Mouse (Mus musculus): ENCODE data around the gene Lrrc25.

Gene Lrrc25

DNA sequence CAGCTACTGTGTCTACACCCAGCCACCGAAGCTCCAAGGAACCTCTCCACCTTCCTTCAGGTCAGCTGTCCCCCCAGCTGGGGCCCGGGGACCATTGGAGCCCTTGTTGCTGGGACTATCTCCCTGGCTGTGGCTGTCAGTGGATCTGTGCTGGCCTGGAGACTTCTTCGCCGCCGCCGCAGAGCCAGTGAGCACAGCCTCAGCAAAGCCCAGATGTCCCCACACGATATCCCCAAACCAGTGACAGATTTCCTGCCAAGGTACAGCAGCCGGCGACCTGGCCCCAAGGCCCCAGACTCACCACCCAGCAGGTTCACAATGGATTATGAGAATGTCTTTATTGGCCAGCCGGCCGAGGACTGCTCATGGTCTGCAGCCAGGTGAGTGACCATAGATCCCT lies 2.0 kb downstream of the Lrrc25 start:
- DNase-seq, result no peak

DNA sequence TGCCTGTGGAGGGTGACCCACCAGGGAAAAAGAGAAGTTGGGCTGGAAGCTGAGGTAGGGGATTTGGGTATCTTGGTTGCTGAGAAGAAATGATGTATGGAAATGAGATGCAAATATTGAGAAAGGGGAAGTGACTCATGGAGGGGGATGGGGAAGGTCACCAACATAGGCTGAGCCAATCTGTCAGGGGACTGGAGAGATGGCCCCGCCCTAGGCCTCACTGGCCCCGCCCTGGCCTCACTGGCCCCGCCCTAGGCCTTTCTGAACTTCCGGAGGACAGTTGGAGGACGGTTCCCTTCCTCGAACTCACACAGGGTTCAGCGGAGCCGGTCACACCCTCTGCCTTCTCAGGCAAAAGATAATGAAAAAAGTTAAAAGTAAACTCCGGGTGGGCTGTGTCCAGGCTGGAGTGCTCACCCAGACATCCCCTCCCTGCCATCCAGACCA lies 3.0 kb downstream of the Lrrc25 start:
- DNase-seq, result no peak

DNA sequence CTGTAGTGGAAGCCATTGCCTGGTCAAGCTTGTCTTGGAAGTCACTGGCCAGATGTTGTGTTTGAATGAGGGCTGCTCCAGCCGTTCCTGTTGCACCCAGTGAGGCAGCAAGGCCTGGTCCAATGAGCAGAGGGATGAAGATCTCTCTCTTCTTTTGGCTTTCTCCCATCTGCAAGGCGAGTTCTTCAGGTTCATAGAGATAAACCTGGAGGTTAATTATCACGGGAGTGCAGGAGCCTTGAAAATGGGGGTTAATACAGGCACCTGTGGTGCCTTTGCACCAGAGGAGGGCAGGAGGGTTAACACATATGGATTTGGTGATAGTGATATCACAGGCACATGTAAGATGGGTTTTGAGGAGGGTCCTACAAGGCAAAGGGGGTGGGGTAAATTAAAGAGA lies 6.3 kb downstream of the Lrrc25 start:
- no peak for DNase-seq

DNA sequence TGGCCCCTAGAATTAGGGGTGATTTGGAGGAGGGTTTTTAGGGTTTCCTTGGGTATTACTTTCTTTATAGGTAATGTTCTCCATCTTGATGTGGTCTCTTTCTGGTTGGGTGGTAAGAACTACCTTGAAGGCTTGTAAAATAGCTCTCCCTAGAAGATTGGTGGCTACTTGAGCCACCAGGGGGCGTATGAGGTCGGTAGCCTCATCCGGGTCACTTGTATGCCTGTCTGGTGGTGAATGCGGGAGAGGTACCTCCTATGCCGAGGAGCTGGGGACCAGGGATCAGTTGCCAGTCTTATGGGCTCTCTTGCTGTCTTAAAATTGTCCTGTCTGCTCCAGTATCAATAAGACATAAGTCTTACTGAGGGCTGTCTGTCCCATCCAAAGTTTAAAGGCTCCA lies 9.1 kb downstream of the Lrrc25 start:
- DNase-seq, result no peak

DNA sequence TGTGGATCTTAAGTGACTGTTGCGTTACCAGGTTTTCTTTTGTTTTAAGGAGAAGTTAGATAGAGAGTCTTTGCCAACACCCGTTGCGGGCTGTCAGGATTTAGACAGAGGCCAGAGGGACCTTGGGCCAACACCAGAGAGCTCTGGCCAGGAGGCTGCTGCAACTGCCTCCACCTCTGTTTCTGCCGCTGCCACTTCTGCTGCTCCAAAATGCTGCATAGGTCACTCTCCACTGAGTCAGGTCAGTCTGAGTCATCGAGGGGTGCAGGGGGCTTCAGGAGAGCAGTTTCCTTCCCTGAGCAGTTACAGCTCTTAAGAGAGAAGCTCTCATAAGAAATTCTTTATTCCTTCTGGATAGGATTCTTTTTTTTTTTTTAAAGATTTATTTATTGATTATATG lies 11.1 kb downstream of the Lrrc25 start:
- DNase-seq, result no peak

DNA sequence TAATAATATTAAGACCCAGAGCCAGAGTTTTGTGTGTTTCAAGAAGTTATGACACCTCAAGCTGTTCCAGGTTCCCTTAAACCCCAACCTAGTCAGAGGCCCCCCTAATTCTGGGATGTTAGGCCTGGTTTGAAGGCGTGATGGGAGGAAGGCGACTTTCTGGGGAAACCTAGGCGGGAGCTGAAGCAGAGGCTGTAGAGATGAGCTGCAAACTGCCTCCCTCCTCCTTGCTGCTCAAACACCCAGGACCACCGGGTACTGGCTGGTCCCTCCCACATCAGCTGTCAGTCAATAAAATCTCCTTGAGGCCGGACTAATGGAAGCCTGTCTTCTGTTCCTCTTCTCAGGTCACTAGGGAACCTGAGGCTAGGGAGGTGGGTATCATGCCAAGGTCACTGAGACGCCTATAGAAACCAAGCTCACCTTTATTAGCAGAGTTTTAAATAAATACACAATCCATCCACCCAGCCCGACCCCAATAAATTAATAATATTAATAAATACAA lies 13.1 kb downstream of the Lrrc25 start:
- no peak for DNase-seq

DNA sequence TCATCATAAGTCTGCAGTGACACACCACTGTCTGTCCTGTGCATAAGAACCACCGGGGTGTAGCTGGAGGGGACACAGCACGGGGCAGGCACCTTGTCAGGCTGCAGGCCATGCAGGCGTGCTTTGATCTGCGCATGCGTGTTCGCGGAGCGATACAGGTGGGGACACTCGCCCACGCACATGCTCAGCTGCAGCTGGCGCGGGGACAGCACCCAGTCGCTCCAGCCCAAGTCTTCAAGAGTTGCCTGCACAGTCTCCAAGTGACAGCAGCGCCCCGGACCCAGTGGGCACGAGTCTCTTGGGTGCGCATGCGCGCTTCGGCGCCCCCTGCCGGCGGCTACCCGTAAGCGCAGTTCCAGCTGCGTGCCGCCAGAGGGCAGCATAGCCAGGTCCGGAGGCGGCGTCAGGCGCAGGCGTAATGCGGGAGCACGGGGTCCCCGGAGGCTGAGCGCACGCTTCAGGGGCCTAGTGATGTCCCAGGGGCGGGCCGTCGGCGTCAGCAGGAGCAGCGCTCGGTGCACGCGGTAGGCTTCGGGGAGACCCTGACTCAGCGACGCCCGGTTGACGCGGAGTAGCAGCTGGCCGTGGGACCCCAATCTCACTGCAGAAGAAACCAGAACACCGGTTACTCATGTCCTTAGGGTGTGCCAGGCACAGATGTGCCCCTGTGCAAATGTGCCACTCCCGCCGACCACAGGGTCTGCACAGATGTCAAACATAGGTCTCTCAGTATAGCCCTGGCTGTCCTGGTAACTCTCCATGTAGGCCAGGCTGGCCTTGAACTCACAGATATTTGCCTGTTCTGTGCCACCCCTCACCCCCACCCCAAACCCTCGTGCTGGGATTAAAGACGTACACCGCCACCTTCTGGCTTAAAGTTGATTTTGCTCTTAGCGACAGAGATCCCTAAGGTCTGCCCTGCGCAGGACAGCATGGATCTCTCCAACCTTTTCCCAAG lies 13.9 kb downstream of the Lrrc25 start:
- peak; percentile 92 for DNase-seq

DNA sequence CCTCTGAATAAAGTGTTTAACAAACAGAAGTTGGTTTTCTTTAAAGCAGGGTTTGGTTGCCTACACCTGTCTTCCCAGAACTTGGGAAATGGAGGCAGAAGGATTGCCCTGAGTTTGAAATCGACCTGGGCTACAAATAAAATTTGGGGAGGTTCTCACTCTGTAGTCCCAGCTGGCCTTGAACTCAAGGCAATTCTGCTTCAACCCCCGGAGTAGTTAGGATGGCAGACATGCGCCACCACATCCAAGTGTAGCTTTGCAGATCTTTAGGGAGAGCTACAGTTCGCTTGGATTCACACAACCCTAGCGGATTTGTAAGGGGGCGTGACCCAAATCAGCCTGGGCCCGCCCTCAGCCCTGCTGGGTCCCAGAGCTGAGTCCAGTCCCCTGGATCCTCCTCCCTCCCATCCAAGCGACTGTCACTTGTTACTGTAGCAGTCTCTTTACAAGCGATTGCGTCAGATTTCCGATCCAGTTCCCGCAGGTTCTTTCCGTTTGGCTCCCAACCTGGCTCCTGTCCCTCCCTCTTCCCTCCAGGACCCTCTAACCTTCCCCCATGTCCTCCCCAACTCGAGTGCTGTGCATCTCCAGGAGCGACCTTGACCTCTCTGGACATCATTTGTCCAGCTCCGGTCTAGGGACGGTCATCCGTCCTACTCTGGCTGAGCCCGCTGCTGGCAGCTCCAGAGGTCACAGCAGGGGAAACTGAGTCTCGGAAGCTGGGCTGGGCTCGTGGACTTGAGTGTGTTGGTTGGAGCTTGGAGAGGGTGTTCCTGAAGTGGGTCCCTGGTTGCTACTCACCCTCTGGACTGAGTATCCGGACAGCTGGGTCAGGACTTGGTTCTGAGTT lies 14.8 kb downstream of the Lrrc25 start:
- no peak for DNase-seq

DNA sequence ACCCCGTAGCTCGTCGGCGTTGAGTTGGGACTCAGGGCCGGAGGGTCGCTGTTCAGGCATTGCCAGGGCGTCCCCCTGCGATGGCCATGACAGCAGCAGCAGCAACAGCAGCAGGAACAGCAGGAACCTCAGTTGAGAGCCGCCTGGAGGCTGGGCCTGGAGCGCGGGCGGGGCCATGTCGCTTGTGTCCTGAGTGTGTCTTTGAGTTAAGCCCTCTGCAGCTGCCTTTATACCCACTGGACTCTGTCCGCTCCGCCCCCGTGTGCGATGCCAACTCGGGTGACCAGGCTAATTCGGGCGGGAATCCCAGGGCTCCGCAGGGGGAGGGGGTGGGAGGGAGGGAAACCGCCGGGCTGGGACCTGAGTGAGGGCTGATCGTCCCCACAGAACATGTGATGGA lies 15.5 kb downstream of the Lrrc25 start:
- DNase-seq, result no peak

DNA sequence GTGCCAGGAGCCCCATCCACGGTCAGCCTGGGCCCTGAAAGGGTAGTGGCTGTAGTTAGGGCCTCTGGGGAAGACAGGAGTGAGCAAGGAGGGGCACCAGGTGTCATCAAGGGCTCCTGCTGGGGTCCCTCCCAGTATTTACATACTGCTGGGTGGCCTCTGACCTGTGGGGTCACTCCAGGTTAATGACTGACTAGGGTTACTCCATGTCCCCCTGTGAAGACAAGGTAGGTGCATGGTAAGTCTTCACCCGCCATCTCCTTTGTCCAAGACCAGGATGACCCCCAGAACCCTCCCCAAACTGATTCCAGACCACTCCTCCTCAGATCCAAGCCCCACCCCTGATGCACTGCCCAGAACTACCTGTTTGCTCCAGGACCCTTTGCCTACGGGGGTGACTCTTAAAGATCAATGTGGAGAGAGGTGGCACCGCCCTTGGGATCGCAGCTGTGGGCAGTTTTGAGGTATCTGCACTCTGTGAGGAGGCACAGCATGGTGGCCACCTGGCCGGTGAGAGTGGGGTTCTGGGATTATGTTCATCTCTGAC lies 16.5 kb downstream of the Lrrc25 start, which contains the start of gene Gdf15:
Gene Gdf15 (minus strand): TSS at position 111 of the 547 bp plus-strand sequence.
- DNase-seq, result no peak

DNA sequence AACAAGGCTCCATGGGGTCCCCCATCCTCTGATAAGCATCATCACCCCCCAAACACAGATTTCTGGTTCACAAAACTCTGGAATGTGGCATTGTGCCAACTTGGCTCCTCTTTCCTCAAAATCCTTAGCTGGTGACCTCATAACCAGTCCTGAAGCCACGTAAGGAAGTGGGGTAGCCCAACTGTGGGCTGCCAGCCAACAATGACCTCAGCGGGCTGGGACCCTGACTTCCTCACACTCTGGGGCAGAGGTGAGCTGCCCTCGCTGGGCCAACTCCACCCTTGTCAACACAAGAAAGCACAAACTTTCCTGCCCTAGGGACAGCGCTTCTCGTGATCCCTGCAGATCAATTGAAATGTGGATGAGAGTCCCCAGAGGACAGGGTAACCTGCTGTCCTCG lies 18.1 kb downstream of the Lrrc25 start:
- no peak for DNase-seq

DNA sequence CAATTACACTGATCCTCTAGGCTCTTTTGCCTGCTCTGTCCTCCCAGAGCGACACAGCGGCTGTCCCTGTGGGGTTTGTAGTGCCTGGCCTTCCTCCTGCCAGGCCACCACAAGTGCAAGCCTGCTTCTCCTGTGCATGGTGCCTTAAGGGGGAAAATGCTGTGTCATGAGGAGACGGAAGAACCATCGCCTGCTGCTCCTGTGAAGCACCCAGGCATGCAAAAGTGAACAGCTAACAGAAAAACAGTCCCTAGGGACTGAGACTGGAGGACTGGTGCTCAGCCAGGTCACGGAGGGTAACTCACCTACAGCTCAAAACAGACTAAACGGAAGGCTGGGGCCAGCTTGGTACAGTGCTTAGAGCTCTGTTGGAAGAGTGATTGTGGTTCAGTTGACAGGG lies 19.6 kb downstream of the Lrrc25 start:
- DNase-seq, result no peak

DNA sequence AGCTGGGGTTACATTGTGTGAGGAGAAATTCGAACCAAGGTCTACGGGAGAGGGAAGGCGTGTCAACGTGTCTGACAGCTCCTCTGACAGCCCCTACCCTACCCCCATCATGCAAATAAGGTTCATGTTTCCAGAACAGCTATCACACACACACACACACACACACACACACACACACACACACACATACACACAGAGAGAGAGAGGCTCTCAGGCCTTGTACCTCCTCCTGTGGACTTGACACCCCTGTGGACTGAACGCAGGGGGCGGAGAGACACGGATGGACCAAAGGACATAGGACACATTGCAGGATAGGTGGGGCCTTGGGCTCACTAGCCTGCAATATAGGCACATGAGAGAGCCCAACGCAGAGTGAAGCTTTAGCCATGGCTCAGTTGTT lies 20.9 kb downstream of the Lrrc25 start:
- no peak for DNase-seq

DNA sequence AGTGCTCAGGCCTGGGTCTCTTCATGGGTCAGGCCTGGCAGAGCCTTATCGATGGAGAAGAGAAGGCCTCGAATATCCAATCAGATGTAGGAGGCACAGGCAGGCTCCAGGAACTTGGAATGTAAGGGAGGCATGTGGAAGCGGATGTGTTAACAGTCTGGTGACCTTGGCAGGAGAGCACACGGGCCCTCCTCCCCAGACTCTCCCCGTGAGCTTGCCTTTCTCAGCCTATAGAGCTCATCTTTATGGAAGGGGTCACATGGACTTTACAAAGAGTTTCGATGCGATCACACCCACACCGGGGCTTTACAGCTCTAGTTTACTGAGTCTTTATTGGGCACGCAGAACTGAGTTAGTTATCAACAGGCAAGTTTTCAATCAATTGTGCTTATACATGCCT lies 22.8 kb downstream of the Lrrc25 start:
- no peak for DNase-seq

DNA sequence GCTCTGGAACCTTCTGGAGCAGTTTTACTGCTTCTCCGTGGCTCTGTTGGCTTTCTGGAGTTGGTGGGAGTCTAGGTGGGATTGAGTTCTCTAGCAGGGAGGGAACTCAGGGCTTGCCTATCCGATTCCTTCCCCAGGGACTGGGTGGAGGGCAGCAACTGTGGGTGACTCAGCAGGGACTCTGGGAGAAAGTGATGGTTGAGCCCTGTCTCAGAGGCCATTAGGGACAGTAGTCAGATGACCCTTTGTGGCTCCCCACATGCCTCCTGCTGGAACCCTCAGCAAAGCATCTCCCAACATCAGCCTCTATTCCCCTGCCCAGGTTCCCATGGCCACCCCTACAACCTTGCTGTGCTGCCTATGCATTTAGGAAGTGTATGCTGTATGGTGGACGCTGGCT lies 27.1 kb downstream of the Lrrc25 start:
- no peak for DNase-seq

DNA sequence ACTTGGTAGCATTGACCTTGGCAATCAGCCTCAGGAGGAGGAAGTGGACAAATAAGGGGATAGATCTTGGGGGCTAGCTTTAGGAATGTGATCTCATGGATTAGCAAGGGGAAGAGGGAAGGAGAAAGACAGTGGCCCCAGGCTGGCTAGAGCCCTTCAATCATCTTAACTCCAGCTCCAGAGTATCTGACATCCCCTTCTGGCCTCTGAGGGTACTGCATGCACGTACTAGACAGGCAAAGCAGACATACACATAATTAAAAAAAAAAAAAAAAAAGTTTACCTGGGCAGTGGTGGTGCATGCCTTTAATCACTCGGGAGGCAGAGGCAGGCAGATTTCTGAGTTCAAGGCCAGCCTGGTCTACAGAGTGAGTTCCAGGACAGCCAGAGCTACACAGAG lies 28.1 kb downstream of the Lrrc25 start:
- no peak for DNase-seq

DNA sequence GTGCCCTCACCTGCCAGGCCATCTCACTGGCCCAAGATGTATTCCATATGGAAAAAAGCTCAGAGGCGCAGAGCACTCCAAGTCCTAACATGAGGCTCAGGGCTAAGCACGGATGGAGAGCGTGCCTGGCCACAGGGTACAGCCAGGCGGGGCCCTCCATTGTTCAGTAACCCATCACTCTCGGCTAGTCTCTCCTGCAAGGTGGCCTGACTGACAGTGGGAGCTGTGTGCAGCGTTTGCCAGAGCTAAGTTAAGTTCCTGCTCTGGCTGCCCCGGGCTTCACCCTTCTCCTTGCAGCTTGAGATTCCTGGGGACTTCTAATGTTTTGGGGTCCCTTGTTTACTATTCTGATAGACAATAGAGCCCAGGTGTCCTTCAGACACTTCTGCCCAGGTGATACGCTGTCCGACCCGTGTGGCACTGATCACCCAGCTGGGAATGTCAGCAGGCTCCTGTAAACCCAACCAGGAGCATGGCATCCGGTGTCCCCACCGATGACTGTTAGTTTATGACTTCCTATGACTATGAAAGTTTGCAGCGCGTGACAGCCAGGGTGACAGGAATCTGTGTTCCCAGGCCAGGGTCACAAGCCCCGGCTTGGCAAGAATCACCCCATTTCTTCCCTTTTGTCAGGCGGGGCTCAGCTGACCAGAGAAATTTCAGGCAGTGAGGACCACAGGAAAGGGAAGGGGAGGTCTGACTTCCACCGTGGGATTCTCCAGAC lies 29.7 kb downstream of the Lrrc25 start:
- no peak for DNase-seq

DNA sequence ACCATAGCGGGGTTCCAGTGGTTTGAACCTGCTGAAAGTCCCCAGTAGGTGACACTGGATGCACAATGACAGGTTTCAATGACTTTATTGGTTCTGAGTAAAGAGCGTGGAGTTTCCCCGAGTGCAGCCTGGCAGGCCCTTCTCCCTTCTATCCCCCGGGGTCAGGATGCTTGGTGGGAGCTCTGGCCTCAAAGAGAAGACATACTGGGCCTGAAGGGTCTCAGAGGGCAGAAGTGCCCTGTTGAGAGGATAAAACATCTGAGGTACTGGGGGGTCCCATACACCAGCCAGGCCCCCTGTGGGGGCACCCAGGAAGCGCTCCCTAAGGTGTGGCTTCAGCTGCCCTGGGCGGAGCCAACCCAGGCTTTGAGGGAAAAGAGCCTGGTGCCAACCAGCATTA lies 30.4 kb downstream of the Lrrc25 start:
- no peak for DNase-seq

DNA sequence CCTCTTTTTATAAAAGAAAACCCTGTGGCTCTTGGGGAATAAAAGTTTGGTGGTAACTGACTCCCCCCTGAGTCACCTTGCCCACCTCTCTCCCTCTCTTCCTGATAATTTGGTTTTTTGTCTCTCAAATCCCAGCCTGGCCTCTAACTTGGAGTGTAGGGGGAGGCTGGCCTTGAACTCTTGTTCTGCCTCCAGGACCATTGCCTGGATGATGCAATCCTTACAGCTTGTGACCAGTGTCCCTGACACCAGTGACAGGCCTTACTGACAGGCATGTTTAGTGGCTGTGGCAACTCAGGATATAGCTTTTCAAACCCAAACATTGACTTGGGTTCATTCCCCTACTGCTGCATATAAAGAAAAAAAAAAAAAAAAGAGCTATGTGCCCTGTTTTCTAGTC lies 30.8 kb downstream of the Lrrc25 start:
- no peak for DNase-seq

DNA sequence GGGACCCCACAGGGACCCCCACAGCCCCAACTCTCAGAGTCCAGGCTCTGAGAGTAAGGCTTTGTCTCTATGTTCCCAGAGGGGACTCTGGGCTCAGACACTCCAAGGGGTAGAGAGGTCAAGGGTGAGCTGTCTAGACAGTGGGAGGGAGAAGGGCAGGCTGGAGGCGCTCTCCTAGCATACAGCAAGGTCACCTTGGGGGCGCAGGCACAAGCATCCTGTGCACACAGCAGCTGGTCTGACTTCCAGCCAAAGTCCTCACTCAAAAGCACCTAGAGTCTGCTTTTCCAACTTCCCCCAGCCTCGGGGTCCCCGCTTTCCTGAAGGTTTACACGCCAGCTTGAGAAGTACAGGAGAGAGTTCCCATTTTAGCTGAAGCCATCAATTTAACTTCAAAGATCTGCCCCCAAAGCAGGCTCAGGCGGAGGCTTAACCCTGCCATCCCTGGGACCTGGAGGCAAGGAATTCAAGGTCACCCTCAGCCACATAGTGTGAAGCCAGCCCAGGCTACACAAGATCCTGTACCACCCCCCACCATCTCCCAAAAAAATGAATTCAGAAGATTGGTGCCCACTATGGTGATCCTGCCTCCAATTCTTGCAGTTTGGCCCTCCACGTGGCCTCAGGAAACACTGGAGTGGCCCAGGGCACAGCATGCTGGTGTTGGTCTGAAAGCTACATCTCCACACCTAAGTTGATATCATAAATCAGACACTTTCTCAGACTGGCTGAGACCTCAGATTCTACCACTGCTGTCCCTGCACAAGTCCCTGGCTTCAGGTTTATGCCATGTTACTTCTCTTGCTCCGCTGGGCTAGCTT lies 31.6 kb downstream of the Lrrc25 start:
- no peak for DNase-seq

DNA sequence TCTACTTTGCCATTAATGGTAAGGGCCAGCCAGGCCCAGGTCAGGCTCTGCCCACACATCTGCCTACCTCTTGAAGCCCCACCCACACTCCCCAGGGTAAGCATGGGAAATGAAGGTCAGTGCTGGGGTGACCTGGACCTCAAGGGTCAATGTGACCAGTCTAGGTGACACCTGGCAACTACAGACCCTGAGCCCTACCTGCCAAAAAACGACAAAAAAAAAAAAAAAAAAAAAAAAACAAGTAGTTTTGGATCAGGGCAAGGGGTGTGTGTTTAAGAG lies 32.1 kb downstream of the Lrrc25 start:
- no peak for DNase-seq

DNA sequence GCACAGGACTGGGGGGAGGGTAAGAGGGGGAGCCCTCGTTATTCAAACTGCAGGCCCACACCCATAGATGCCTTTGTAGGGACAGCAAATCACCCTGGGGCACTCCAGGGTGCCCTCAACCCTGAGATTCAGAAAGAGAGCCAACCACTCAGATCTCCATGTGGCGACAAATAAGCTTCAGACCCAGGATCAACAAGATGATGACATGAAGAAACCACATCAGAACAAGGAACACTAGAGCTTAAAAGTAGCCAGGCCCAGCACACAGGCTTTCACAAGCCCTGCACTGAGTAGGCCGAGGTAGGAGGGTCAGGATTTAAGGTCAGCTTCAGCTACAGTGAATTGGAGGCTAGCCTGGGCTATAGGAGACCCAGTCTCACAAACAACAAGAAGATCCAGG lies 33.0 kb downstream of the Lrrc25 start:
- no peak for DNase-seq

Data from cerebellum, adult 11 months (tissue).